Mouse (Mus musculus) stomach, embryonic 16.5 days (tissue): ENCODE measurements around the gene Dmrta2. TPM values are rescaled to one million over a fixed set of nuclear protein-coding genes. Genes with fewer than 3 reads are reported as not detected.

Experiments used
- ATAC-seq: fragments of 200-750 bp; cut with Nextera tagmentation; 2 replicates; pipeline ENCODE4 v1.8.0; 2017; ENCODE audit warnings: moderate number of reproducible peaks, moderate TSS enrichment; ENCODE audit not compliant: insufficient read depth, low FRiP score
- H3K27ac ChIP-seq: fragments of 300-500 bp; sonication (generic); 2 replicates; pipeline ENCODE4 v1.5.1; 2014; ENCODE audit warnings: low read length
- H3K27me3 ChIP-seq: fragments of 300-500 bp; sonication (generic); 2 replicates; pipeline ENCODE4 v1.6.1; 2014; ENCODE audit warnings: low read length, control low read depth, mixed read lengths; ENCODE audit not compliant: control insufficient read depth, insufficient read depth
- H3K36me3 ChIP-seq: fragments of 300-500 bp; sonication (generic); 2 replicates; pipeline ENCODE4 v1.6.1; 2014; ENCODE audit warnings: low read length; ENCODE audit not compliant: control insufficient read depth, insufficient read depth
- H3K4me1 ChIP-seq: fragments of 300-500 bp; sonication (generic); 2 replicates; pipeline ENCODE4 v1.6.1; 2014; ENCODE audit warnings: low read length, control low read depth, mixed read lengths; ENCODE audit not compliant: control insufficient read depth, insufficient read depth
- H3K4me2 ChIP-seq: fragments of 300-500 bp; sonication (generic); 2 replicates; pipeline ENCODE4 v1.6.1; 2014; ENCODE audit warnings: low read depth, low read length, mixed read lengths
- H3K4me3 ChIP-seq: fragments of 300-500 bp; sonication (generic); replicated peaks from 2 replicates; pipeline ENCODE4 v1.5.1; 2014; ENCODE audit warnings: mild to moderate bottlenecking, low read length
- H3K9ac ChIP-seq: fragments of 300-500 bp; sonication (generic); 2 replicates; pipeline ENCODE4 v1.6.1; 2014; ENCODE audit warnings: low read length
- H3K9me3 ChIP-seq: fragments of 300-500 bp; sonication (generic); replicated peaks from 2 replicates; pipeline ENCODE4 v1.6.1; 2016; ENCODE audit warnings: low read length, control low read depth; ENCODE audit not compliant: control insufficient read depth
- WGBS: fragments of 180-500 bp; shearing (Covaris S2); extraction: QIAGEN DNeasy Blood & Tissue Kit; methylation state at CpG from one replicate; pipeline ENCODE4 v1.1.7; 2014; 5-methylcytosine and 5-hydroxymethylcytosine counted together
- polyA plus RNA-seq: library from polyadenylated mRNA; unstranded; fragments of >200 nt; fragmentation: Nextera tagmentation; extraction: Ambion mirVana; gene quantifications from 2 replicates; pipeline ENCODE4 v1.2.1, GENCODE M21; 2015

Gene Dmrta2
- 0.09 TPM in 1 of 2 replicates, not detected in the other for polyA plus RNA-seq

DNA sequence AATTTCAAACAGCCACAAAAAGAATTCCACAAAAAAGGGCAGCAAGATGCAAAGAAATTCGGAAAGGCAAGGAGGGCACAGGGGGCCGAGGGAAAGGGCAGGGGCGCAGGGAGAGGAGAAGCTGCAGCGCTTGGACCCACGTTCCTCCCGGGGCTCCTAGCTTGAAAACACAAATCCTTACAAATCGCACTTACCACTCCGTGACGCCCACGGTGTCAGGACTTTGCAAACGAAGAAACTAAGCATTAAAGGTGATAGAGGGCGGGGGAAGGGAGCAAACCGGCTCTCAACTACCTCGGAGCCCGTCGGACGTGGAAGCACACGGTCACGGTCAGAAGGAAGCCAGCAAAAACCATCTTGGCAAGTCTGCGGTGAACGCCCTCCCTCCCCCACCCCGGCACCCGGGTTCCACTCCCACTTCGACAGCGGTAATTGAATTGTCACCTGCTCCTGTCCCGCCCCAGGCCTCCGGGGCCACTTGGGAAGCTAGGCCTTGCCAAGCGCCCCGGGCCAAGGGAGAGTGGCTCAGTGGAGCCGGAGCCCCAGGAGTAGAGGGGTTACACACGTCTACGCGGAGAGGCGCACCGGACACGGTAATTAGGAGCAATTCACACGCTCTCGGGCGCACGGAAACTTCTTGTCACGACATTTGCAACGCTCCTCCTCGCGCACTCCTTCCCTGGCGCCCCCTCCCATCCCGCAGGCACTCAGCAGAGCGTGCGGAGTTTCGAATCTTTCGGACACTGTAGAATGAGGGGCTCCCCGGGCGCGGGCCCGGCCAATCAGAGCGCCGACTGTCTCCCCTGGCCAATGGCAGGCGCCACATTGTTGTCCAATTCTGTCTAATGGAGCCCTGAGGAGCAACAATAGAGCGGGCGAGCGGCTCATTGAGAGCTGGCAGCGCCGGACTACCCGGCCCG is at the start of gene Dmrta2:
Dmrta2 (plus strand) TSS at position 906 of the 920 bp plus-strand sequence.
- H3K9ac ChIP-seq, result no peak within 1 kb of the TSS; the same call in 1 of the 2 replicates
- ATAC-seq, result peak; percentile 34; the same call in 1 of the 2 replicates
- WGBS, result under 1% methylated on average over 64 of the region's 64 CpGs

DNA sequence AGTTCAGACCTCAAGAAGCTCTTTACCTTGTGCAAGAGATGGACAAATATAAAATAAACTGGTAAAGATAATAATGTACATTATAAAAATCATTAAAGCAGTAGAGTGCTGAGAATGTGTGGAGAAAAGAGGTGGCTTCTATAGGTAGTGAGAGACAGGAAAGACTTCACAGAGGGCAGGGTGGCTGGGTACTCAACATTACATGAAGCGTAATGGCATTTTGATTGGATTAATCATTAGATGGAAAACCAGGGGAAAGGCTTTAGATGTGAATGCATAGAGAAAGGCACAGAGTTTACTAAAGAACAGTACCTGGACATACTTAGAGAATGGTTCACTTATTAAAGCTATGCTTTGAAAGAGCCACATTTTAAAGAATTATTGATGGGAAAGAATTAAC is 48.8 kb upstream of the Dmrta2 start:
- no peak overlapping the region for H3K27ac ChIP-seq
- no peaks in the 10 kb centered on the region for H3K27me3 ChIP-seq
- no peak overlapping the region for H3K9ac ChIP-seq
- H3K4me1 ChIP-seq, result no peaks in the 10 kb centered on the region
- no peaks in the 10 kb centered on the region for H3K36me3 ChIP-seq
- H3K4me2 ChIP-seq, result no peak overlapping the region
- no peaks in the 10 kb centered on the region for H3K9me3 ChIP-seq
- 88% methylated on average over 1 of the region's 1 CpGs for WGBS
- ATAC-seq, result no peak
- H3K4me3 ChIP-seq, result no peak overlapping the region

More for the DNA sequence above, at the start of gene Dmrta2:
- Histone ChIP-seq H3K27ac (no peak within 1 kb of the TSS), H3K36me3 (no peaks in the 10 kb centered on the region), H3K27me3 (peaks cover 92% of the 10 kb centered on the region), H3K4me1 (peaks cover 26% of the 10 kb centered on the region), H3K9me3 (no peaks in the 10 kb centered on the region), H3K4me2 (peak within 1 kb of the TSS; percentile 54), H3K4me3 (peak within 1 kb of the TSS; percentile 41)

DNA sequence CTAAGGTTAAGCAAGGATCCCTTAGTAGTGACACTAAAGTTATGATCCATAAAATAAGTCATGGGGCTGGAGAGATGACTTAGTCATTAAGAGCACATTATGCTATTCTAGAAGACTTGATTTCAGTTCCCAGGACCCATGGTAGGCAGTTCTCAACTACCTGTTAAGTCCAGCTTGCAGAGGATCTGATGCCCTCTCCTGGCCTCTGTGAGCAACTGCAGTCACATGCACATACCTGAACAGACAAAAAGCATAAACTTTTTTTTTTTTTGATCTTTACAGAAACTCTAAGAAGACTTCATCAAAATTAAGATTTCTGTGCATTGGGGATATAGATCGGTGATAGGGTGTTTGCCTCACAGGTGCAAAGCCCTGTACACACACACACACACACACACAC is 47.4 kb upstream of the Dmrta2 start:
- no peak for ATAC-seq

DNA sequence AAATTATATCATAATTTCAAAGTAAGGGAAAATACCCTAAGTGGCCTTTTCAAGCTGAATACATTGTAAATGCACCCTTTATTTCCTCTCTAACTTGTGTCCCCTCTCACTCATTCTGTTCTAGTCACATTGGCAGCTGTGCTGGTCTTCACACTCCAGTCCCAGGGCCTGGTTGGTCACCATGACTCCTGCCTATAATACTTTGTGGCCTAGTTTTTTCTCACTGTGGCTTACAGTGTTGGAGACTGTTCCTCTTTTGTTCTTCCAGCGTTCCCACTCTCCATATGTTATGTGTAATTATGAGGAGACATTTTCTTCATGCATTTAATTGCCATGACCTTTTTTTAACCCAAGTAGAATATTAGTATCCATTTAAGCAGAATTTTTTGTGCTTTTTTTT is 46.9 kb upstream of the Dmrta2 start:
- H3K9ac ChIP-seq, result no peak overlapping the region
- H3K27ac ChIP-seq, result no peak overlapping the region
- H3K4me2 ChIP-seq, result no peak overlapping the region
- no peaks in the 10 kb centered on the region for H3K4me1 ChIP-seq
- H3K27me3 ChIP-seq, result no peaks in the 10 kb centered on the region
- H3K36me3 ChIP-seq, result no peaks in the 10 kb centered on the region
- 89% methylated on average over 1 of the region's 1 CpGs for WGBS
- no peak overlapping the region for H3K4me3 ChIP-seq
- no peak for ATAC-seq
- H3K9me3 ChIP-seq, result no peaks in the 10 kb centered on the region

More for the DNA sequence above, 47.4 kb upstream of the Dmrta2 start:
- H3K27me3 ChIP-seq, result no peaks in the 10 kb centered on the region
- no peak overlapping the region for H3K9ac ChIP-seq
- H3K4me3 ChIP-seq, result no peak overlapping the region
- H3K36me3 ChIP-seq, result no peaks in the 10 kb centered on the region
- no peaks in the 10 kb centered on the region for H3K4me1 ChIP-seq
- no peak overlapping the region for H3K4me2 ChIP-seq
- no peaks in the 10 kb centered on the region for H3K9me3 ChIP-seq
- H3K27ac ChIP-seq, result no peak overlapping the region
- WGBS, result 95% methylated on average over 1 of the region's 1 CpGs

DNA sequence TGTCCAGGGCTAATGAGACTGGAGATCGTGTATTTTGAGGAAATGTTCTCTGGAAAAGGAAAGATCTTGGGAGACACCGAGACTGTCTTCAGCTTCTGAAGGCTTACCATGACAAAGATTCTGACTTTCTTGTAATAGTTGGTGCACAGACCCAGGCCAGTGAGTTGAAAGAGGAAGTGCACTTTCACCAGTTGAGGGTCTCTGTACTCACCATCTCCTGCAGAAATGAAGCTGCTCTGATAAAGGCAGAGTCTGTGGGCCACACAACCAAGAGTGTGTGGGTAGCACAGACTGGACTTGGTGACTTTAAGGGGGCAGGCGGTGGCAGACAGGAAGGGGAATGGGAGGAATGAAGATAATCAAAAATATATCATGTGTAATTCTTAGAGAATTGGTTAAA is 41.3 kb upstream of the Dmrta2 start:
- WGBS, result 92% methylated on average over 3 of the region's 3 CpGs
- no peak for ATAC-seq
- no peaks in the 10 kb centered on the region for H3K27me3 ChIP-seq

DNA sequence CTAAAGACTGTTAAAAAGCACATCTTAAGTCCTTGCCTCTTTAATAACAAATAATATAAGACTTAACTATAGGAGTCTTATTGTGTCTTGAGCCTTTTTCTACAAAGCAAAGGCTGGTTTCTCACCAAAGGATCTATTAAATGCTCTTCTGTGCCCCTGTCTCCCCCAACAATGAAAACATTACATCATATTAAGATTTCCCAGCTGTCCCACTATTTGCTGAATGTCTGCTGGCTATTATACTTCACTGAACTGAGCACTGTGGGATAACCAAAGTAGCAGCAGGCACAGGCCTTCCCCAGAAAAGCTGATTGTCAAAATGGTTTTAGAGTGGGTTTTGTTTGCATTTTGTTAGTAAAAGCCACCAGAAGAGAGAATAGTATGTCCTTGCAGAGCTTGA is 38.6 kb upstream of the Dmrta2 start:
- H3K4me2 ChIP-seq, result no peak overlapping the region
- H3K27ac ChIP-seq, result no peak overlapping the region
- no peak for ATAC-seq
- no peaks in the 10 kb centered on the region for H3K36me3 ChIP-seq
- H3K9ac ChIP-seq, result no peak overlapping the region
- no peaks in the 10 kb centered on the region for H3K9me3 ChIP-seq
- no peak overlapping the region for H3K4me3 ChIP-seq
- H3K4me1 ChIP-seq, result no peaks in the 10 kb centered on the region; the same call in 1 of the 2 replicates
- no peaks in the 10 kb centered on the region for H3K27me3 ChIP-seq

More for the DNA sequence above, 41.3 kb upstream of the Dmrta2 start:
- Histone ChIP-seq H3K4me3 (no peak overlapping the region), H3K9ac (no peak overlapping the region), H3K36me3 (no peaks in the 10 kb centered on the region), H3K4me1 (no peaks in the 10 kb centered on the region; the same call in 1 of the 2 replicates), H3K27ac (no peak overlapping the region), H3K4me2 (no peak overlapping the region), H3K9me3 (no peaks in the 10 kb centered on the region)

DNA sequence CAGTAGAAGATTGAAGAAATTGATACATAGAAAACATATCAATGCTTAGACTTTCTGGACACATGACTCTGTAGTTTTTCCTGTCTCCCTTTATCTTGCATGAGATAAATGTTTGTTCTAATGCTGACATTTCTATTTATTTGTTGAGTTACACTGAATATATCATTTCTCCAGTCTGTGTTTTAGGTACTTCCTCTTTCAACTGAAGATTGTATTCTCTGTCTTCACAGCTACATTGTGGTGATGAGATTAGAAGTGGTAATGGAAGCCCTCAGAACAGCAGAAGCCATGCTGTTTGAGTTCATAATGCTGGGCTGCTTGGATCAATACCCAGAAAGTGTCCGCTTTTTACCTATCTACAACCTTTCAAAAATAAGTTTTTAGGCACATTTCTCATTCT is 32.3 kb upstream of the Dmrta2 start:
- no peaks in the 10 kb centered on the region for H3K36me3 ChIP-seq
- no peak overlapping the region for H3K9ac ChIP-seq
- 96% methylated on average over 1 of the region's 1 CpGs for WGBS
- no peak overlapping the region for H3K4me3 ChIP-seq
- no peaks in the 10 kb centered on the region for H3K27me3 ChIP-seq
- ATAC-seq, result no peak
- H3K9me3 ChIP-seq, result no peaks in the 10 kb centered on the region
- H3K27ac ChIP-seq, result no peak overlapping the region
- H3K4me1 ChIP-seq, result no peaks in the 10 kb centered on the region
- H3K4me2 ChIP-seq, result no peak overlapping the region

DNA sequence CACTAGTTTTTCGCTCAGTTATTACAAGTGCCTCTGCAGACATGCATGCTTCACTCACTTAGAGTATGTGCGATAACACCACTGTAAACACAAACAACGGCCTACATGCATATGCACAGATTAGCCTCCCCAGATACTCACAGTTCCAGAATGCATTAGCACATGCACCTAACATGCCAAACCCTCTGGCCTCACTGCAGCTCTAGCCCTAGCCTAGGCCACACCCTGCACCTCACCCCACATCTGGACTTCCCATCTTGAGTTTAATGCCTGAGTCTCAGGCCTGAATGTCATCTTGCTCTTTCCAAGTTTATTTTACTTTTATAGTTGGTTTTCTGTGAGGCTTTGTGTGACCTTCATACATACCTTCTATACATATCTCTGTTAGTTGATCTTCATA is 28.5 kb upstream of the Dmrta2 start:
- H3K9ac ChIP-seq, result no peak overlapping the region
- H3K27ac ChIP-seq, result no peak overlapping the region

DNA sequence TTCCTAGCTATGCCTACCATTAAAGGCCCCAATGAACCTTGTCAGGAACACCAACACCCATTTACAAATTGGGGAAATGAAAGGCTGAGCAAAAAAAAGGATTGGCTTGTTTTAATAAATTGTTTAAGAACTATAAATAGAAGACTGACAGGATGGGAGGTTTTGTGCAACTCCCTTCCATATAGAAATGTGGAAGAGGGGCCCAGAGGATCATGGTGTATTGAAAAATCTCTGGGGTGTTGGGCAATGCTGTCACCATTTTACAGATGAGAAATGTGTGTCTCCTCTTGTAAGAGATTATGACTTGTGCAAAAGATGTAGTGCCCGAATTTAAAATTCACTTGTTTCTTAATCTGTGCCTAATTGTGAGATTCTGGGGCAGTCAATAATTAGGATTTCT is 24.3 kb upstream of the Dmrta2 start:
- Histone ChIP-seq H3K27ac (no peak overlapping the region), H3K9me3 (no peaks in the 10 kb centered on the region), H3K27me3 (no peaks in the 10 kb centered on the region), H3K9ac (no peak overlapping the region), H3K4me3 (no peak overlapping the region), H3K4me1 (no peaks in the 10 kb centered on the region), H3K36me3 (no peaks in the 10 kb centered on the region), H3K4me2 (no peak overlapping the region)
- no peak for ATAC-seq
- 95% methylated on average over 1 of the region's 1 CpGs for WGBS

More for the DNA sequence above, 28.5 kb upstream of the Dmrta2 start:
- ATAC-seq, result no peak
- Histone ChIP-seq H3K4me3 (no peak overlapping the region), H3K4me1 (no peaks in the 10 kb centered on the region), H3K27me3 (no peaks in the 10 kb centered on the region), H3K9me3 (no peaks in the 10 kb centered on the region), H3K36me3 (no peaks in the 10 kb centered on the region), H3K4me2 (no peak overlapping the region)
- WGBS, result 93% methylated on average over 3 of the region's 3 CpGs
